Mouse (Mus musculus): Measurements from ENCODE around the gene Sox10.
A peak's percentile ranks its signal among the peaks of the same experiment; 100 is the strongest.

The Sox10 gene

GRCm38 (mm10) chr15:79162301-79162700 is 2.7 kb downstream of the Sox10 start:
- DNase-seq (ENCODE audit: low read depth, low spot score) = peak; percentile 13

GRCm38 (mm10) chr15:79155572-79155971 is 9.5 kb downstream of the Sox10 start:
- no peak for DNase-seq (ENCODE audit: low read depth, low spot score)

- no peak for DNase-seq (ENCODE audit: low read depth, low spot score)
These were observed 12.3 kb downstream of the Sox10 start for GRCm38 (mm10) chr15:79152709-79153108.

GRCm38 (mm10) chr15:79151881-79152280 is 13.2 kb downstream of the Sox10 start:
- DNase-seq (ENCODE audit: low read depth, low spot score) = no peak

GRCm38 (mm10) chr15:79148533-79148932 is 16.5 kb downstream of the Sox10 start:
- peak; percentile 88 for DNase-seq (ENCODE audit: low read depth, low spot score)

GRCm38 (mm10) chr15:79145522-79145921 is 19.5 kb downstream of the Sox10 start:
- no peak for DNase-seq (ENCODE audit: low read depth, low spot score)

- DNase-seq (ENCODE audit: low read depth, low spot score) = no peak
These were observed 21.0 kb downstream of the Sox10 start for GRCm38 (mm10) chr15:79144021-79144420.

GRCm38 (mm10) chr15:79143316-79143715 is 21.7 kb downstream of the Sox10 start:
- no peak for DNase-seq (ENCODE audit: low read depth, low spot score)

GRCm38 (mm10) chr15:79141566-79141917 is 23.5 kb downstream of the Sox10 start:
- no peak for DNase-seq (ENCODE audit: low read depth, low spot score)

GRCm38 (mm10) chr15:79140866-79141565 is 24.0 kb downstream of the Sox10 start, which contains the start of the genes Polr2f and 1700088E04Rik:
Gene Polr2f (plus strand): TSS chr15:79141009.
Gene 1700088E04Rik (minus strand): TSS chr15:79141253.
- peak; percentile 94 for DNase-seq (ENCODE audit: low read depth, low spot score)

GRCm38 (mm10) chr15:79139640-79140039 is 25.4 kb downstream of the Sox10 start:
- DNase-seq (ENCODE audit: low read depth, low spot score) = peak; percentile 50

GRCm38 (mm10) chr15:79135783-79136575 is 29.1 kb downstream of the Sox10 start:
- DNase-seq (ENCODE audit: low read depth, low spot score) = no peak

- no peak for DNase-seq (ENCODE audit: low read depth, low spot score)
These were observed 29.7 kb downstream of the Sox10 start for GRCm38 (mm10) chr15:79135332-79135731.

GRCm38 (mm10) chr15:79134496-79135270 is 30.4 kb downstream of the Sox10 start:
- DNase-seq (ENCODE audit: low read depth, low spot score) = no peak

- no peak for DNase-seq (ENCODE audit: low read depth, low spot score)
These were observed 31.8 kb downstream of the Sox10 start for GRCm38 (mm10) chr15:79133191-79133661.

- peak; percentile 94 for DNase-seq (ENCODE audit: low read depth, low spot score)
These were observed 33.6 kb downstream of the Sox10 start for GRCm38 (mm10) chr15:79131442-79131841.

- DNase-seq (ENCODE audit: low read depth, low spot score) = no peak
These were observed 34.3 kb downstream of the Sox10 start for GRCm38 (mm10) chr15:79130782-79131181.

GRCm38 (mm10) chr15:79129311-79129710 is 35.7 kb downstream of the Sox10 start:
- no peak for DNase-seq (ENCODE audit: low read depth, low spot score)

GRCm38 (mm10) chr15:79128208-79128607 is 36.8 kb downstream of the Sox10 start:
- DNase-seq (ENCODE audit: low read depth, low spot score) = peak; percentile 29

GRCm38 (mm10) chr15:79127101-79127500 is 37.9 kb downstream of the Sox10 start:
- no peak for DNase-seq (ENCODE audit: low read depth, low spot score)

GRCm38 (mm10) chr15:79126217-79126932 is 38.7 kb downstream of the Sox10 start:
- DNase-seq (ENCODE audit: low read depth, low spot score) = peak; percentile 67

Measured in 3T3-L1 (cell line).